Mouse (Mus musculus) brown adipose tissue, adult 24 weeks (tissue): ENCODE results near the gene Slc4a2. TPM values are rescaled to one million over a fixed set of nuclear protein-coding genes. Genes with fewer than 3 reads are reported as not detected.

Experiments
- H3K27ac ChIP-seq: fragments of 200-500 bp; replicated peaks from 2 replicates; pipeline ENCODE4 v1.5.1; 2012; ENCODE audit warnings: low read depth, mild to moderate bottlenecking, low read length
- H3K4me1 ChIP-seq: fragments of 200-500 bp; 2 replicates; pipeline ENCODE4 v1.6.1; 2012; ENCODE audit warnings: low read length, mixed read lengths; ENCODE audit not compliant: control insufficient read depth, insufficient read depth, insufficient read length
- H3K4me3 ChIP-seq: fragments of 200-500 bp; 2 replicates; pipeline ENCODE4 v1.5.1; 2012; ENCODE audit warnings: low read depth, mild to moderate bottlenecking, low read length, moderate library complexity; ENCODE audit not compliant: insufficient read depth
- polyA plus RNA-seq: library from polyadenylated mRNA; stranded (reverse); fragments of >200 nt; gene quantifications from 2 replicates; pipeline ENCODE4 v1.2.4, GENCODE M21; 2012; ENCODE audit not compliant: missing spikeins, insufficient read depth, insufficient read length

Gene Slc4a2
- polyA plus RNA-seq, 1 experiment = 8.2 TPM

DNA sequence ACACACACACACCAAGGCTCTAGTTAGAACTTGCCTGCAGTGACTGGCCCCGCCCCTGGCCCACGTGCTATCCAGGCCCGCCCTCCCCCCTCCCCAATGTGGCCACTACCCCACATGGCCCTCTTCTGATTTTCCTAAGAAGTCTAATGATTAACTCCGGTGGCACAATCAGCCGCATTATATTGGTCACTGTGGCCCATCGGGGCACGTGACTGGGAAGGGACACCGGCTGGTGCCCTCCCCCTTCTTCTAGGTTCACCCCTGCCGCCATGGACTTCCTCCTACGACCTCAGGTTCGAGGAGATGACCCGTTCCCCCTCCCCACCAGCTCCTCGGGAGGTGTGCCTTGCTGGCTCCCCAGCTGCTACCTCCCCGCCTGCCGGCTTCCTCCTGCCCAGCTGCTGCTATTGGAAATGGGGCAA is 4.4 kb downstream of the Slc4a2 start:
- Histone ChIP-seq H3K4me1 (0 out of 2 replicates have a peak, but pooled peaks cover 6% of the 10 kb centered on the region), H3K27ac (no peak overlapping the region), H3K4me3 (no peak overlapping the region)

- Histone ChIP-seq H3K4me1 (0 out of 2 replicates have a peak, but pooled peaks cover 6% of the 10 kb centered on the region), H3K27ac (no peak overlapping the region), H3K4me3 (no peak overlapping the region)
These were observed 5.0 kb downstream of the Slc4a2 start for GRCm38 (mm10) chr5:24428596-24428995.

GRCm38 (mm10) chr5:24433993-24434392 is 10.4 kb downstream of the Slc4a2 start:
- no peak overlapping the region for H3K27ac ChIP-seq
- no peaks in the 10 kb centered on the region for H3K4me1 ChIP-seq
- H3K4me3 ChIP-seq = no peak overlapping the region

GRCm38 (mm10) chr5:24441187-24441586 is 17.6 kb downstream of the Slc4a2 start:
- Histone ChIP-seq H3K4me1 (peaks cover 17% of the 10 kb centered on the region; the same call in 1 of the 2 replicates), H3K4me3 (no peak overlapping the region), H3K27ac (no peak overlapping the region)

GRCm38 (mm10) chr5:24442029-24442428 is 18.4 kb downstream of the Slc4a2 start:
- Histone ChIP-seq H3K4me1 (peaks cover 17% of the 10 kb centered on the region; the same call in 1 of the 2 replicates), H3K27ac (no peak overlapping the region), H3K4me3 (no peak overlapping the region)

DNA sequence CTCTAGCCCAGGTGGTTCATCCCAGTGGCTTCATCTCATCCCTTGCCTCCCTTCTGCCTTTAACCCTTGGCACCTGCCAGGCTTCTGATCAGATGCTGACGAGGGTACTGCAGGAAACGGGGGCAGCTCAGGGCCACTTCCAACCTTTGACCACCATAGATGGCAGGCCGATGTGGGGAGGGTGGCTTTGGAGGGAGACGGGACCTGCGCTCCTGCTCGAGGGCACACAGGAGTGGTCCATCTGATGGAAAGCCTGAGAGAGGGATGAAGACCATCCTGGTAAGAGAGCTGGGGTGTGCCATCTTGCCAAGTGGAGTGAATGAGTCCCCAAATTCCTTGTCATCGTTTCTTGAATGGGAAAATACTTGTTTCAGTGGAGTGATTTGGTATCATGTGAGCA is 19.6 kb downstream of the Slc4a2 start:
- Histone ChIP-seq H3K4me3 (no peak overlapping the region), H3K27ac (no peak overlapping the region), H3K4me1 (peaks cover 19% of the 10 kb centered on the region; the same call in 1 of the 2 replicates)

GRCm38 (mm10) chr5:24443927-24444326 is 20.3 kb downstream of the Slc4a2 start:
- Histone ChIP-seq H3K27ac (no peak overlapping the region; the same call in 1 of the 2 replicates), H3K4me3 (peak overlapping the region; percentile 99), H3K4me1 (peaks cover 19% of the 10 kb centered on the region; the same call in 1 of the 2 replicates)

DNA sequence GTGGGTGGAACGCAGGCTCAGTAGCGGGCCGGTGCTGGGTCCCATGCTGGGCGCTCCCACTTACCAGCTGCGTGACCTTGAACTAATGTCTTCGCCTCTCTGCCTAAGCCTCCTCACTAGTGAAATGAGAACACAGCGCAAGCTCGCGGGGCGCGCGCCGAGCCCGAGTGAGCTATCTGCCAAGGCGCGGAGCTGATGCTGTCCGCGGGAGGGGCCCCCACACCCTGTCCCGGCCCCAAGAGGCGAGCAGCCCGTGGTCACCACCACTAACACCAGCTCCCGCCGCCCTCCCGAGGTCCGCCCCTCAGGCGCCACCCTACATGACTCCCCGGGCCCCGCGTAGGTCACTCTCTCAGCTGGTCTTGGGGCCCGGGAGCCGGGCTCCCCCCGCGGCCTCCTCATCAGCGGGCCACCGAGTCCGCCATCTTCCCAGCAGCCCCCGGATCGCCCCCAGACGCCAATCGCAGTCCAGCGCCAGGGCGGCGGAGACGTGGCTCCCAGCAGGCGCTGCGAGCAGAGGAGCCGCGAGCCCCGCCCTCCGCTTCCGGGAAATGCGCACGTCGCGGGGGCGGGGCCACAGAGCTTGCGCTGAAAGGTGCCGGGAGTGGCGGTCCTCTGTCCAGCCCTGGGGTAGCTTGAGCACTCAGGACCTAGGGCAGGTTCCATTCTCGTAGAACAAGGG is 21.2 kb downstream of the Slc4a2 start, which contains the start of gene Fastk:
Fastk (minus strand) TSS at position 542 of the 682 bp plus-strand sequence.
- H3K4me3 ChIP-seq = peak within 1 kb of the TSS; percentile 99
- H3K4me1 ChIP-seq = peaks cover 19% of the 10 kb centered on the region; the same call in 1 of the 2 replicates
- H3K27ac ChIP-seq = peak within 1 kb of the TSS; percentile 98

- Histone ChIP-seq H3K4me3 (peak overlapping the region; percentile 99), H3K4me1 (peaks cover 19% of the 10 kb centered on the region; the same call in 1 of the 2 replicates)
These were observed 21.9 kb downstream of the Slc4a2 start for GRCm38 (mm10) chr5:24445428-24446080.

DNA sequence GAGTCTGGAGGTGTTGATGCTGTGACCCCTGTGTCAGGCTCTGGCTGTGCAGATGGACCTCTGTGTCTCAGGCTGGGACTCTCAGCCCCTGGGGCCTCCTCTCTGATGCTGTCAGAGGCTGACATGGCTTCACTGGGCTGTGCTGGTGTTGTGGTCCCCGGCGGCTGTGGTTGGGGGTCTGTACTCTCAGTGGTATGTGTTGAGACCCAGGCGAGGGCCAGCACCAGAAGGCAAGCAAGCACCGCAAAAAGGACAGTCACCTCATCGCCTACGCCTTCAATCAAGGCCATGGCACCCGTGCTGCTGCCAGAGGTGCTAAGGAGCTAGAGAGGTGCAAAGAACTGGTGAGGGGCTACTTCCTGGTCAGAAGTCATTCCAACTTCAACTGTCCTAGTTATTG is 23.0 kb downstream of the Slc4a2 start:
- H3K4me1 ChIP-seq = peaks cover 19% of the 10 kb centered on the region; the same call in 1 of the 2 replicates
- H3K4me3 ChIP-seq = no peak overlapping the region
- no peak overlapping the region for H3K27ac ChIP-seq

More at GRCm38 (mm10) chr5:24445428-24446080, 21.9 kb downstream of the Slc4a2 start:
- H3K27ac ChIP-seq = peak overlapping the region; percentile 92

DNA sequence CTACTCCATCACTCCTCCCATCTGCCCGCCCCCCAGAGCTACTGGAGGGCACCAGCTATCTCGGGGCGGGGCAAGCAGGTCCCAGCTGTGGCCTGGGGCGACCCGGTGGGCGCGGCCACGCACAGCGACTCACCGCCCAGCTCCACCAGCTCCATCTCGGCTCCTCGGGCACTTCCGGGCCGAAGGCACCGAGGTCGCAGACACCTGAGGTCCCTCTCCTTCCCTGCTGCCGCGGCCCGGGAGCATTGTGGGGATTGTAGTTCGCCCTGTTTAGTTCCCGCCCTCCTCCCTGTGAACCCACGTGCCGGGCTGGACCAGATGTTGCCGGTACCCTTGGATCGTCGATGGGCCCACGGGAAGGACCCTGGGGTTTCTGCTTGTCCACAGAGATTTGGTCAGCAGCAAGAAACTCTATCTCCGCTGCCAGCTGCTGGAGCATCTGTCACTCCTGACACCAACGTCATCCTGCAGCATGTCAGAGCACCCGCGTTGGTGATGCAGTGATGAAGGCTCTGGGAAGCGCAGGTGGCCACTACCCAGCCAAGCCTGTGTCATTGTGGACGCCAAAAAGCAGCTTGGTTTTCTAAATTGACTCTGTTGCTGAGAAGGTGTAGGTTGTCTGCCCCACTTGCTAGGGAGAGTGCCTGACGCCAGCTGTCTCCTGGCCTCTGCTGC is 24.1 kb downstream of the Slc4a2 start, which contains the start of gene Tmub1:
Tmub1 (minus strand) TSS at position 231 of the 675 bp plus-strand sequence.
- H3K4me3 ChIP-seq = peak within 1 kb of the TSS; percentile 63
- no peak within 1 kb of the TSS for H3K27ac ChIP-seq
- H3K4me1 ChIP-seq = peaks cover 18% of the 10 kb centered on the region; the same call in 1 of the 2 replicates

DNA sequence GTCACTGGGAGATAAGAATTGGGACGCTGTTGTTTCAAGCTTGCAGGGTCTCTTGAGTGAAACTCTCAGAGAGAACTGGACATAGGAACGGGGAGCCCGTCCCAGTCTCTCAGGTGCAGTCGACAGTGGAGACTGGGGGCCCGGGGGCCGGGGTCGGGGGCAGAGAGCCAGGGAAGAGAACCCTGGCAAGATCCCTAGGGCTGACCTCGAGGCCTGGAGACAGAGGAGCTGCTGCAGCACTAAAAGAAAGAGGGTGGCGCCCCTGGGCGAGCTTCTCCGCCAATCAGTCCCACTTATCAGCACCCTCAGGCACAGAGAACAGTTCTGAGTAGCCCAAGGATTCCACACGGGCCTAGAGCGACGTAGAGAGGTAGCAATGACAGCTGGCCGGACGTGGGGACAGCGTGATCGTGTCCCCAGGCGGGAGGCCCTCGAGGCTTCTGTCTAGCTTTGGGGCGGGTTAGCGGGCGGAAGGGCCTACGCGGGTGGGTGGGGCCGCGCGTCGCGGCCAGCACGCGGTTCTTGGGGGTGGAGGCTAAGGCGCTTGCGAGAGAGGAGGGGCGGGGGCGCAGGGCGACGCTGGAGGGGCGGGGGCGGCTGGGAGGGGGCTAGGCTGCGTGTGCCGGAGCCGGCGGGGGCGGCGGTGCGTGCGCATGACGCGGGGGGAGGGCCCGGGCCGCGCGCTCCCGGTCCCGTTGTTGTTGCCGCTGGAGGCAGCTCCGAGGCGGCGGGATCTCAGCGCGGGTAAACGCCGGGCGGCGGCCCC is 27.8 kb downstream of the Slc4a2 start:
- peak overlapping the region; percentile 84 for H3K27ac ChIP-seq
- peak overlapping the region; percentile 86 for H3K4me3 ChIP-seq
- peaks cover 28% of the 10 kb centered on the region for H3K4me1 ChIP-seq

GRCm38 (mm10) chr5:24452030-24452690 is 28.5 kb downstream of the Slc4a2 start, which contains the start of gene Agap3:
TSS of gene Agap3 (plus strand) at chr5:24452177.
- Histone ChIP-seq H3K4me1 (peaks cover 28% of the 10 kb centered on the region), H3K27ac (peak within 1 kb of the TSS; percentile 84), H3K4me3 (peak within 1 kb of the TSS; percentile 86)

DNA sequence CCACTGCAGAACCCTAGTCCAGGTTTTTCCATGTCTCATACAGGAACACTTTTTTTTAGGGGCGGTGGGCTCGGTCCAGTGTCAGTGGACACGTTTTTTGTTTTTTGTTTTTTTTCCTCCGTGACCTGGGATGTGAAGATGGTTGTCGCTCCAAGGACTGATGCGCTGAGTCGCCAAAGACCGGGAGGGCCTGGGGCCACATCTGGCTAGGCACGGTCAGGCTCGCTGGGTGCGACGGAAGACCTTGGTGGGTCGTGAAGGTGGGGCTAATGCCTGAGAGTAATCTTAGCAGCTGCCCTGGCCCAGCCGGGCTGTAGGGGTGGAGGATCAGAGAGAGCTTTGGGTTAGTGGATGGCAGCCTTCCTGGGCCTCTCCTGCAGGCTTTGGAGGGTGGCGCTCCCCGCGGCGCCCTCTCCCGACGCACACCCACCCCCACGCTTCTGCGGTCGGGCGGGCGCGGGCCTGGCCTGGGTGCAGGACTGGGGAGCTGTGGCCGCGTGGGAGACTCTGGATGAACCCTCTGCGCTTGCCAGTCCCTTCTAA is 29.1 kb downstream of the Slc4a2 start:
- Histone ChIP-seq H3K4me1 (peaks cover 28% of the 10 kb centered on the region), H3K4me3 (peak overlapping the region; percentile 86), H3K27ac (peak overlapping the region; percentile 73)
